Mouse (Mus musculus): ENCODE measurements around the gene Uhrf1bp1. TPM values are rescaled to one million over a fixed set of nuclear protein-coding genes. Genes with fewer than 3 reads are reported as not detected.

Uhrf1bp1 gene
- polyA plus RNA-seq, 2 experiments, result 8.0 to 13.5 TPM

DNA sequence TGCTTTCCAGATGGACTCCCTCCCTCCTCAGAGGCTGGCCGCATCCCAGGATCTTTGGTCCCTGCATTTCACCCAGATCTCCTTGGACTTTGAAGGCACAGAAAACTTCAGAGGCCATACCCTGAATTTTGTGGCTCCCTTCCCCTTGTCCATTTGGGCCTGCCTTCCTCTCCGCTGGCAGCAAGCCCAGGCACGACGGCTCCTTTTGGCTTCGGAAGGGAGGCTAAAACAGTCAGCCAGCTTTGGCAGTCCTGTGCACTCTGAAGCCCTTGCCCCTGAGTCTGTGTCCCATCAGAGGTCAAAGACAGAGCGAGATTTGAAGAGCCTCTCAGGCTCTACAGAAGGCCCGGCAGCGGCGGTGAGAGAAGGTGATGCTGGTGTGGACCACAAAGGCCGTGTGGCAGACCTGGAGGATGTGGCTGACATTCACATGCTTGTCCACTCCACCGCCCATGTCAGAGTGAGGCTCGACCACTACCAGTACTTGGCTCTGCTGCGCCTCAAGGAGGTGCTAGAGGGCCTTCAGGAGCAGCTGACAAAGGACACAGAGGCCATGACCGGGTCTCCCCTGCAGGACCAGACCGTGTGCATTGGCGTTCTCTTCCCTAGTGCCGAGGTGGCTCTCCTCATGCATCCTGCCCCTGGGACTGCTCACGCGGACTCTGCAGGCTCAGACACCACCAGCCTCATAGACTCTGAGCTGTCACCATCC lies 30.4 kb downstream of the Uhrf1bp1 start:
- no peaks in the 10 kb centered on the region for H3K4me1 ChIP-seq (ENCODE audit: control insufficient read depth, insufficient read depth, low read length)
- WGBS, result 88% methylated on average over 19 of the region's 19 CpGs
- no peak for ATAC-seq (ENCODE audit: low FRiP score, low read depth)

GRCm38 (mm10) chr17:27907512-27908205 lies 51.4 kb downstream of the Uhrf1bp1 start:
- peak overlapping the region; percentile 84 for H3K9ac ChIP-seq (ENCODE audit: low read depth, low read length, severe bottlenecking)
- H3K36me3 ChIP-seq (ENCODE audit: control insufficient read depth, insufficient read depth, low read length), result peaks cover 19% of the 10 kb centered on the region
- DNase-seq (ENCODE audit: low spot score) (peak; percentile 95), ATAC-seq (ENCODE audit: low FRiP score, low read depth) (peak; percentile 70)
- no peaks in the 10 kb centered on the region for H3K9me3 ChIP-seq (ENCODE audit: control insufficient read depth, low read length)
- H3K4me3 ChIP-seq (replicated peaks; ENCODE audit: low read length), result peak overlapping the region; percentile 96
- H3K27ac ChIP-seq (replicated peaks; ENCODE audit: low read depth, low read length), result peak overlapping the region; percentile 89
- H3K27me3 ChIP-seq (ENCODE audit: control insufficient read depth, insufficient read depth, low read length), result no peaks in the 10 kb centered on the region
- peak overlapping the region; percentile 71 for H3K4me2 ChIP-seq (replicated peaks; ENCODE audit: low read depth, low read length, severe bottlenecking)
- WGBS, result under 1% methylated on average over 45 of the region's 45 CpGs
- peak; percentile 57; the same call in 1 of the 2 replicates for TF ChIP-seq POLR2A (IDR thresholded peaks at IDR 0.05; ENCODE audit: borderline replicate concordance, extremely low read depth, insufficient read depth, insufficient read length)
- peaks cover 17% of the 10 kb centered on the region for H3K4me1 ChIP-seq (ENCODE audit: control insufficient read depth, insufficient read depth, low read length)

More for the DNA sequence above, 30.4 kb downstream of the Uhrf1bp1 start:
- H3K27me3 ChIP-seq (ENCODE audit: control insufficient read depth, insufficient read depth, low read length), result no peaks in the 10 kb centered on the region
- TF ChIP-seq POLR2A (IDR thresholded peaks at IDR 0.05; ENCODE audit: borderline replicate concordance, extremely low read depth, insufficient read depth, insufficient read length), result no peak
- no peak overlapping the region for H3K4me2 ChIP-seq (replicated peaks; ENCODE audit: low read depth, low read length, severe bottlenecking)
- H3K36me3 ChIP-seq (ENCODE audit: control insufficient read depth, insufficient read depth, low read length), result peaks cover 77% of the 10 kb centered on the region
- no peak overlapping the region for H3K9ac ChIP-seq (ENCODE audit: low read depth, low read length, severe bottlenecking)
- H3K9me3 ChIP-seq (ENCODE audit: control insufficient read depth, low read length), result no peaks in the 10 kb centered on the region
- DNase-seq (ENCODE audit: low spot score), result no peak
- H3K27ac ChIP-seq (replicated peaks; ENCODE audit: low read depth, low read length), result no peak overlapping the region
- H3K4me3 ChIP-seq (replicated peaks; ENCODE audit: low read length), result no peak overlapping the region

- Histone ChIP-seq H3K4me2 (replicated peaks; ENCODE audit: low read depth, low read length, severe bottlenecking) (peak overlapping the region; percentile 71), H3K4me3 (replicated peaks; ENCODE audit: low read length) (peak overlapping the region; percentile 96), H3K36me3 (ENCODE audit: control insufficient read depth, insufficient read depth, low read length) (peaks cover 13% of the 10 kb centered on the region), H3K9ac (ENCODE audit: low read depth, low read length, severe bottlenecking) (peak overlapping the region; percentile 85), H3K27me3 (ENCODE audit: control insufficient read depth, insufficient read depth, low read length) (no peaks in the 10 kb centered on the region), H3K4me1 (ENCODE audit: control insufficient read depth, insufficient read depth, low read length) (peaks cover 17% of the 10 kb centered on the region), H3K9me3 (ENCODE audit: control insufficient read depth, low read length) (no peaks in the 10 kb centered on the region), H3K27ac (replicated peaks; ENCODE audit: low read depth, low read length) (peak overlapping the region; percentile 89)
- DNase-seq (ENCODE audit: low spot score) (peak; percentile 29), ATAC-seq (ENCODE audit: low FRiP score, low read depth) (no peak)
- TF ChIP-seq POLR2A (IDR thresholded peaks at IDR 0.05; ENCODE audit: borderline replicate concordance, extremely low read depth, insufficient read depth, insufficient read length), result no peak
- WGBS, result under 1% methylated on average over 12 of the region's 12 CpGs
These were observed 52.1 kb downstream of the Uhrf1bp1 start for GRCm38 (mm10) chr17:27908206-27908887.

- H3K36me3 ChIP-seq (ENCODE audit: control insufficient read depth, insufficient read depth, low read length), result peaks cover 7% of the 10 kb centered on the region; the same call in 1 of the 2 replicates
- H3K4me1 ChIP-seq (ENCODE audit: control insufficient read depth, insufficient read depth, low read length), result peaks cover 17% of the 10 kb centered on the region
- ATAC-seq (ENCODE audit: low FRiP score, low read depth), result peak; percentile 90
- 2% methylated on average over 33 of the region's 78 CpGs for WGBS
- H3K4me2 ChIP-seq (replicated peaks; ENCODE audit: low read depth, low read length, severe bottlenecking), result peak within 1 kb of the TSS; percentile 71
- H3K9ac ChIP-seq (ENCODE audit: low read depth, low read length, severe bottlenecking), result peak within 1 kb of the TSS; percentile 85
- no peaks in the 10 kb centered on the region for H3K9me3 ChIP-seq (ENCODE audit: control insufficient read depth, low read length)
- peak within 1 kb of the TSS; percentile 96 for H3K4me3 ChIP-seq (replicated peaks; ENCODE audit: low read length)
- TF ChIP-seq POLR2A (IDR thresholded peaks at IDR 0.05; ENCODE audit: borderline replicate concordance, extremely low read depth, insufficient read depth, insufficient read length), result peak; percentile 83; the same call in 1 of the 2 replicates
- H3K27ac ChIP-seq (replicated peaks; ENCODE audit: low read depth, low read length), result peak within 1 kb of the TSS; percentile 89
- DNase-seq (ENCODE audit: low spot score), result peak; percentile 72
- H3K27me3 ChIP-seq (ENCODE audit: control insufficient read depth, insufficient read depth, low read length), result no peaks in the 10 kb centered on the region
These were observed 52.8 kb downstream of the Uhrf1bp1 start, which contains the start of gene Anks1 for GRCm38 (mm10) chr17:27908888-27909621. Gene Anks1 (plus strand): TSS chr17:27909306.

Measured in limb, embryonic 14.5 days (tissue).